Mouse (Mus musculus) E14TG2a.4 (cell line): Measurements from ENCODE around the gene Gm20388.
A peak's percentile ranks its signal among the peaks of the same experiment; 100 is the strongest.

Source experiments
- H3K27me3 ChIP-seq: 2 replicates; pipeline ENCODE4 v1.6.1; 2014; ENCODE audit warnings: low read length, control low read depth; ENCODE audit not compliant: insufficient read depth
- H3K36me3 ChIP-seq: 2 replicates; pipeline ENCODE4 v1.6.1; 2014; ENCODE audit warnings: low read length, control low read depth; ENCODE audit not compliant: insufficient read depth
- H3K4me1 ChIP-seq: replicated peaks from 2 replicates; pipeline ENCODE4 v1.6.1; 2014; ENCODE audit warnings: low read depth, low read length, control low read depth
- H3K4me3 ChIP-seq: replicated peaks from 2 replicates; pipeline ENCODE4 v1.5.1; 2014; ENCODE audit warnings: mild to moderate bottlenecking, low read length
- H3K9me3 ChIP-seq: 2 replicates; pipeline ENCODE4 v1.6.1; 2014; ENCODE audit warnings: low read length, control low read depth
- CTCF ChIP-seq: conservative IDR thresholded peaks from 2 replicates; pipeline ENCODE4 v1.5.1; 2014; ENCODE audit warnings: low read length
- NANOG ChIP-seq: IDR thresholded peaks from 2 replicates; pipeline ENCODE4 v1.6.1; 2014; ENCODE audit warnings: borderline replicate concordance, low read length, mixed read lengths
- POU5F1 ChIP-seq: IDR thresholded peaks from 2 replicates; pipeline ENCODE4 v1.6.1; 2014; ENCODE audit warnings: low read length, borderline replicate concordance

The Gm20388 gene

DNA sequence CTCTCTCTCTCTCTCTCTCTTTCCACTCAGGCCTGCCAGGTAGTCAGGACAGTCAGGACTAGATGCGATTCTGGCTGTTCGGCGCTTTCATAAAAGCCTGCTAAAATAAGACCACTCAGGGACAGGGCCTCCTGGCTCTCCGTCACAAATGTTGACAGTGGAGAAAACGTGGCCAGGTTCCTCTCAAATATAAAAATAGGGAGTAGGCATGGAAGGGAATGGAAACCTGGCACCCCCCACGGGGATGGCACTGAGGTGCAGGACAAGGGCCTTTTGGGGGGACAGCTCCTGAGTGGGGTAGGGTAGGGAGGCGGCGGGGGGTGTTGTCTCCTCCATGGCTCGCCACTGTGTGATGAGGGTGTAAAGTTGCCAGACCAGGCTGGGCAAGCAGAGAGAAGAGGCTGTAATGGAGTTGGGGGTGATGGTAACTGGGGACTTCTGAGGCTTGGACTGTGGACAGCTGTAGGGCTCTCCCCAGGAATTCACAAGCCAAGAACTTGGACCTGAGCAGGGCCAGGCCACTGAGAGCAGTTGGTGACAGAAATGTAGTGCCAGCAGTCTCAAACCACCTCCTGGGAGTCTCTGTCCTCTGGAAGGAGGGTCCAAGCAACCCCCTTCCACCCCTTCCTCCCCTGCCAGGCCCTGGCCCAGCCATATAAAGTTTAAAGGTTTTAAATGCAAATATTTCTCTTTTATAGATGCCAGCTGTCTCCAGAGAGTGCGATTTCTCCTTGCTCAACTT, 621.3 kb downstream of the Gm20388 start:
- TF ChIP-seq CTCF = no peak
- TF ChIP-seq NANOG = no peak
- no peak for TF ChIP-seq POU5F1
- Histone ChIP-seq H3K4me3 (peak overlapping the region; percentile 63), H3K9me3 (no peaks in the 10 kb centered on the region), H3K27me3 (no peaks in the 10 kb centered on the region), H3K36me3 (no peaks in the 10 kb centered on the region), H3K4me1 (peaks cover 79% of the 10 kb centered on the region)

DNA sequence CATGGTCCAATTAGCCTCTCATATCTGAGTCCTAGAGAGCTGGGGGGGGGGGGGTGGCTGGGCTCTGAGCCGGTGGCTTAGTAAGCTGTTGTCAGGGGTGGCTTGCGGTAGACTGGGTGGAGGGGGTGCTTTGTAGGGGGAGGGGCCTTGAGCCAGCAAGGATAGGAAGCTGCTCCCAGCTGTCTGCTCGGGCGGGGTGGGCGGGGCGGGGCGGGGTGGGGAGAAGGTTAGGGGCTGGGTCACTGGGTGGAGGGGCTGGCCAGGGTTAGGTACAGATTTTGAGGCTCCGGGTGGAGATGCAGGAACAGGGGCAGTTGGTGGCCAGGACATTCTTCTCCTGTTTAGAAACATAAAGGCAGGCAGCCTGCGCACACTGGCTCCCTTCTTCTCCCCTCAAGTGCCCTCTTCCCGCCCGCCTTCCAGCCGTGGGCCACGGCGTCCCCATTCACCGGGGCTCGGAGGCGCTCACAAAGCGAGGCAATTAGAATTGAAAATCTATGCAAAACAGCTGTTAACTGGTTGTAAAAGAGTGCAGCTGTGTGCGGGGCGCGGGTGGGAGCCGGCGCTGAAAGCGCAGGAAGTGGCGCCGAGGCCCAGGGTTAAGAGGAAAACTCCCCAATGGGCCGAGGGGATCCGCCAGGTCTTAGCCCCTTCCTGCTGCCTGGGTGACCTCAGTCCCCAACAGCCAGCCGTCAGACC, 622.0 kb downstream of the Gm20388 start:
- H3K4me3 ChIP-seq = peak overlapping the region; percentile 88
- H3K27me3 ChIP-seq = no peaks in the 10 kb centered on the region
- H3K4me1 ChIP-seq = peaks cover 72% of the 10 kb centered on the region
- TF ChIP-seq CTCF (no peak), NANOG (no peak), POU5F1 (no peak)
- H3K9me3 ChIP-seq = no peaks in the 10 kb centered on the region
- H3K36me3 ChIP-seq = no peaks in the 10 kb centered on the region

DNA sequence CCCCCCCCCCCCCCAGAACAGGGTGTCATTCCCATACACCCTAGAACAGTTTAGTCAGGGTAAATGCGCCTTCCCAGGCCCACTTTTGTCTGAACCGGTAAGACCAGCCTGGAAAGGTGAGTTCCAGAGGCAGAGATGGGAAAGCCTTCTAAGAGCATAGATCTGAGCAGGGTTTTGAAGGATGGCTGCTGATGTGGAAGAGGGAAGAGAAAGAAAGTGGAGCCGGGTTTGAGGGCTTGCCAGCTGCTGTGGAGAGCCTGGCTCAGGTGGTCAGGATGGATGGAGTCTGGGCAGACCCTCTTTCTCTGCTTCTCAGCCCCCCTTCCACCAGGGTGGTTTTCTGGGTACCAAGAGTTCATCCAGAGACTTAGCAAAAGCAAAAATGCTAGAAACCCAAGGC, 622.7 kb downstream of the Gm20388 start:
- TF ChIP-seq CTCF (no peak), POU5F1 (no peak)
- Histone ChIP-seq H3K27me3 (no peaks in the 10 kb centered on the region), H3K36me3 (no peaks in the 10 kb centered on the region), H3K4me3 (peak overlapping the region; percentile 88), H3K4me1 (peaks cover 67% of the 10 kb centered on the region), H3K9me3 (no peaks in the 10 kb centered on the region)

- no peak for TF ChIP-seq NANOG
- no peak for TF ChIP-seq POU5F1
- TF ChIP-seq CTCF = no peak
- H3K9me3 ChIP-seq = no peaks in the 10 kb centered on the region
Observed at GRCm38 (mm10) chr8:120534080-120534479, 623.4 kb downstream of the Gm20388 start.

DNA sequence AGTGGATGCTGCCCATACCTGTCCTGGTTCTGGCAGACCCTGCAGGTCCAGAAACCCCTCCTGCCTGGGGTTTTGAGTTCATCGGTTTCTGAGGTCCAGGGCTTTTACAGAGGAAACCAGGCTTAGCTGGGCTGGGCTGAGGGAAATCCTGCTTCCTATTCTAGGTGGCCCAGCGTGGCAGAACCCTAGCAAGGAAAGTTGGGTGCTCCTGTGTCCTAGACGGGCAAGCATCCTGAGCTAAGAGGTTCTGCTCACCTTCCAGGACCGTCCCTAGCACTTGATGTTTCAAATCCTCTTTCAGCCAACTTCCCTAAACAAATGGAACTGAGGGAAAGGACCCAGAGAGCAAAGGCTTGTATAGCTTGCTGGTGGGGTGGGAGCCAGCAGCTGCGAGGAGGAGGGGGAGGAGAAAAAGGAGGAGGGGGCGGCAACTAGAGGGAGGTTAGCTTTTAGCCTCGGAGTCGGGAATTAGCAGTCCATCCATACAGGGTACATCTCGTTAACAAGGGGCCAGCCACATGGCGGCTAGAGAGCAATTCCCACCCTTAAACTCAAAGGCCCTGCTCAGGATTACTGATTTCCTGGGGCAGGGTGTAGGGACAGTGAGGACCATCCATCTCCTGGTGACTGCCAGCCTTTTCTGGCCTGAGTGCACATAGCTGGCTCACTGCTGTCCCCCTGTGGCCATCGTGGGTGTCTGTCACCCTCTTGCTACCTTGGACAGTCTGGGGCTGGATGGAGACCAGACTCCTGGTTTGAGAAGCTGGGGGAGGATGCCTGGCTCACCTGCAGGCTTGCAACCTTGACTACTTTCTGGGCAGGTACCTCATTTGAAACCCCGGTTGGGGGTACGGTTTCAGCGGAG, 624.1 kb downstream of the Gm20388 start:
- Histone ChIP-seq H3K4me1 (peaks cover 69% of the 10 kb centered on the region), H3K36me3 (peaks cover 1% of the 10 kb centered on the region; the same call in 1 of the 2 replicates), H3K27me3 (no peaks in the 10 kb centered on the region), H3K4me3 (peak overlapping the region; percentile 88), H3K9me3 (no peaks in the 10 kb centered on the region)
- peak; percentile 95 for TF ChIP-seq CTCF
- no peak for TF ChIP-seq POU5F1

More at GRCm38 (mm10) chr8:120534080-120534479, 623.4 kb downstream of the Gm20388 start:
- H3K36me3 ChIP-seq = no peaks in the 10 kb centered on the region
- peaks cover 67% of the 10 kb centered on the region for H3K4me1 ChIP-seq
- H3K4me3 ChIP-seq = peak overlapping the region; percentile 88
- no peaks in the 10 kb centered on the region for H3K27me3 ChIP-seq

- peaks cover 11% of the 10 kb centered on the region for H3K36me3 ChIP-seq
- H3K4me3 ChIP-seq = peak overlapping the region; percentile 88
- H3K9me3 ChIP-seq = no peaks in the 10 kb centered on the region
- TF ChIP-seq NANOG (no peak), POU5F1 (no peak), CTCF (no peak)
- H3K4me1 ChIP-seq = peaks cover 69% of the 10 kb centered on the region
- H3K27me3 ChIP-seq = no peaks in the 10 kb centered on the region
Observed at GRCm38 (mm10) chr8:120535452-120536305, 625.0 kb downstream of the Gm20388 start.

DNA sequence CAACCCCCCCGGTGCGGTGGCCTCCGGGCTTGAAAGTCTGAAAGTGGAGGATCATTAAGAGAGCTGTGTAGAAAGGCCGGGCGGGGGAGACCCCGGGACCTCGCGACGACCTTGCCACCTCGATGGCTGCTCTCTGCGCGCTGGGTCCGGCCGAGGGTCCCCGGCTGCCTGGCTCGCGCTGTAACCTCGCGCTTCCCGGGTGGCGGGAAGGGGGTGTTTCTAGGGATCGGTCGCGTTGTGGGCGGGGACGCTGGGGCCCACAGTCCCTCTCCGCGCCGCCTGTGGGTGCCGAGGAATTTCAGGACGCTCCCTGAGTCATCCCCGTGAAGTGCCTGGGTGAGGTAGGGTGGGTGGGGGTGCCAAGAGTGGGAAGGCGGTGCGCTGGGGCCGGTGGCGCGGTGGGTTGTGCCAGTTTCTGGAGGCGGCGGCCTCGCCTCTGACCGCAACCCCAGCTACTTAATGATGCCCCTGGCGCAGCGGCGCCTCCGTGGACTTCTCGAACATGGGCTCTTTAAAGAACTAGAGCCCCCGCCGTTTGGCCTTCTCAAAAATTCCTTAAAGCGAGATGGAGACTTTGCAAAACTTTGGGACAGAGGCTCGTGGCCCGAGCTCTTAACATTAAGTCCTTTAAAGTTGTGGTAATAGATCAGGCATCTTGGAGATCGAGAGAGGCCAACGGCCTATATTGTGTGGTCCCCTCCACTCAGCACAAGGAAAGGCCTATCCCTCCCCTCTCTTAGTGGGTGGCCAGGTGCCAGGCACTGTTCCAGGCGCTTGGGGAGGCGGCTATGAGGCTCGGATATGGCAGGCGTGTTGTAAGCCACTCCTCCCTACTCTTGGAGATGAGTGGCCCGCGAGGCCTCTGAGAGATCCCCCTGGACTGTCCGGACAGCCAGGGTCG, 625.9 kb downstream of the Gm20388 start:
- Histone ChIP-seq H3K36me3 (peaks cover 14% of the 10 kb centered on the region), H3K27me3 (no peaks in the 10 kb centered on the region), H3K9me3 (no peaks in the 10 kb centered on the region), H3K4me3 (peak overlapping the region; percentile 88), H3K4me1 (peaks cover 70% of the 10 kb centered on the region)
- no peak for TF ChIP-seq NANOG
